Mouse (Mus musculus) lung, postnatal 4 days (tissue): Measurements from ENCODE around the gene Trmt112.

ENCODE experiments used
- DNase-seq, 2 experiments: peaks; one replicate each; pipeline ENCODE4 v3.0.0; 2021

The Trmt112 gene

GRCm38 (mm10) chr19:6910306-6910705 lies 808 bp downstream of the Trmt112 start:
- DNase-seq: peak; percentile 60 to 78

- no peak for DNase-seq
Measured at GRCm38 (mm10) chr19:6911101-6912074, 1.9 kb downstream of the Trmt112 start.

- no peak for DNase-seq
Measured at GRCm38 (mm10) chr19:6912205-6912970, 2.9 kb downstream of the Trmt112 start.

GRCm38 (mm10) chr19:6913036-6913435 lies 3.5 kb downstream of the Trmt112 start:
- DNase-seq: no peak

- DNase-seq: peak; percentile 17 to 67
Measured at GRCm38 (mm10) chr19:6913991-6914390, 4.5 kb downstream of the Trmt112 start.

- no peak for DNase-seq
Measured at GRCm38 (mm10) chr19:6914540-6914939, 5.0 kb downstream of the Trmt112 start.

- no peak for DNase-seq
Measured at GRCm38 (mm10) chr19:6915276-6915675, 5.8 kb downstream of the Trmt112 start.

- no peak for DNase-seq
Measured at GRCm38 (mm10) chr19:6916496-6916895, 7.0 kb downstream of the Trmt112 start.

GRCm38 (mm10) chr19:6918321-6918720 lies 8.8 kb downstream of the Trmt112 start:
- DNase-seq: no peak

GRCm38 (mm10) chr19:6919431-6919830 lies 9.9 kb downstream of the Trmt112 start:
- DNase-seq: no peak

GRCm38 (mm10) chr19:6919876-6920740 lies 10.6 kb downstream of the Trmt112 start:
- DNase-seq: peak; percentile 56 to 79

GRCm38 (mm10) chr19:6920741-6921636 lies 11.5 kb downstream of the Trmt112 start:
- DNase-seq: peak in 1 of 2 experiments; percentile 65

GRCm38 (mm10) chr19:6921647-6922567 lies 12.4 kb downstream of the Trmt112 start, which contains the start of gene Esrra:
Gene Esrra (minus strand): TSS chr19:6921813.
- peak; percentile 100 for DNase-seq

GRCm38 (mm10) chr19:6922901-6923735 lies 13.6 kb downstream of the Trmt112 start:
- no peak for DNase-seq

GRCm38 (mm10) chr19:6924461-6925306 lies 15.2 kb downstream of the Trmt112 start:
- peak; percentile 79 to 89 for DNase-seq

- DNase-seq: peak in 1 of 2 experiments; percentile 29
Measured at GRCm38 (mm10) chr19:6925307-6925573, 15.7 kb downstream of the Trmt112 start, which contains the start of gene Catsperz. Gene Catsperz (minus strand): TSS chr19:6925380.

GRCm38 (mm10) chr19:6925611-6926329 lies 16.3 kb downstream of the Trmt112 start:
- peak in 1 of 2 experiments; percentile 27 for DNase-seq
